Mouse (Mus musculus) spleen, adult 2 months (tissue): ENCODE results near the gene Wasf2.

Source experiments
- CTCF ChIP-seq: fragments of 200-500 bp; IDR thresholded peaks from 2 replicates; pipeline ENCODE4 v1.5.1; 2011; ENCODE audit warnings: mild to moderate bottlenecking, inconsistent platforms; ENCODE audit not compliant: insufficient read depth, insufficient read length, insufficient replicate concordance; ENCODE audit errors: extremely low read depth
- POLR2A ChIP-seq: fragments of 200-500 bp; IDR thresholded peaks from 2 replicates; pipeline ENCODE4 v1.6.1; 2011; ENCODE audit warnings: low read depth, low read length, inconsistent platforms

DNA sequence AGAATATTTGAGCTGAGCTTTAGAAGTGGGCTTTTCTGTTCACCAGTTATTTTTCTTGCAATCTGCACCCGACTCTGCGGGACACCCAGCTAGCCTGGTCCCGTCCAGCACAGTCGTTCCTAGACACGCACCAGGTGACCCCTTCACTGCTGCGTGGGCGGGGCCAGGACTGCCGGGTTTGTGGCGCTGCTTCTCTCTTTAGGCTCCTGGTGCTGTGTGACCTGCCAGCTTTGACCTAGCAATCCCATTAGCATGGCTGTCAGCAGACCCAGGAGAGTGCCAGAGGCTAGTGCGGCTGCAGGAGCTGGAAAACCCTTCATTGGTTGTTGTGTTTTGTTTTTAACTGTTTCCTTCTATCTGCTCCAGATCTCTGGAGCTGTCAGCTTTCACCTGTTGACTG is 59.1 kb downstream of the Wasf2 start:
- TF ChIP-seq CTCF (no peak), POLR2A (no peak)
